In the genomic region with DNA sequence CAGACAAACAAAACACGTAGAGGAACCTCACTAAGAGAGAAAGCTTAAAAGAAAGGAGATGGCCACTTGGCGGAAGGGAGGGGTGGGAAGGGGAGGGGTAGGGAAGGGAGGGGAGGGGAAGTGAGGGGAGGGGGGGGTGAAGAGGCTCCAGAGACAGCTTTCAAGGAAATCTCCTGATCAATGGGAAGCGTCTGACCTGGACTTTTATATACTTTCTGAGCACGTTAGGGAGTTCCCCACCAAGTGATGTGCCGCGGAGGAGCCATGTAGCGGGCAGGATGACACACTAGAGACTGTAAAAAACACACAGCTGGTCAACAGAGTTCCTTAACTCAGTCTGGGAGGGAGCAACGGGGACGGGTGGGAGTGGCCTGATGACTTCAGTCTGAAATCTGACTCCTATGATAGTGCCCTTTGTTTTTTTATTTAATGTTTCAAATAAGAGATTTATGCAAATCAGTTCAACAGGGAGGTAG, we compare ENCODE assay signal across 8 mouse cellular contexts. TPM values are rescaled to one million over a fixed set of nuclear protein-coding genes. Genes with fewer than 3 reads are reported as not detected.
DNase-seq lines count a peak whose midpoint lies in the region; ATAC-seq and TF ChIP-seq lines count a peak whose summit lies in the region.

No protein-coding gene starts in this region.

- 0 out of 2 replicates have a peak, but pooled peaks cover 2% of the 10 kb centered on the region for H3K4me1 ChIP-seq in embryonic facial prominence, embryonic 14.5 days (ENCODE audit: control insufficient read depth, insufficient read depth, low read length)

- no peaks in the 10 kb centered on the region for H3K27me3 ChIP-seq in embryonic facial prominence, embryonic 14.5 days (replicated peaks; ENCODE audit: control insufficient read depth, insufficient read depth, low read length)
- H3K27me3 ChIP-seq in myocyte (ENCODE audit: control insufficient read depth, insufficient read depth, insufficient read length): no peaks in the 10 kb centered on the region

- peak overlapping the region; percentile 67 for H3K4me2 ChIP-seq in embryonic facial prominence, embryonic 14.5 days (ENCODE audit: low read depth, low read length)
- H3K4me2 ChIP-seq in myocyte (ENCODE audit: low read depth): peak overlapping the region; percentile 94

- H3K36me3 ChIP-seq in embryonic facial prominence, embryonic 14.5 days (ENCODE audit: control insufficient read depth, insufficient read depth, low read length): no peaks in the 10 kb centered on the region
- H3K36me3 ChIP-seq in myocyte (ENCODE audit: control insufficient read depth, insufficient read depth): no peaks in the 10 kb centered on the region

- peak; percentile 25 for DNase-seq in gastrocnemius, adult 18-20 months (ENCODE audit: low spot score)
- no peak for DNase-seq in gastrocnemius, adult 8-10 months (ENCODE audit: low spot score in 2 of 2)
- DNase-seq in embryonic facial prominence, embryonic 14.5 days (ENCODE audit: low spot score): peak; percentile 75
- DNase-seq in heart, postnatal 25 days (ENCODE audit: low spot score): peak; percentile 40
- peak; percentile 34 for DNase-seq in liver
- peak; percentile 12 to 34 for DNase-seq in thymus, postnatal 36 days
- DNase-seq in right cerebral cortex, postnatal 10 days (ENCODE audit: low spot score in 2 of 2): no peak

- intact Hi-C loops in heart, postnatal 25 days (cut with DNase I): no loop called here

- peak overlapping the region; percentile 72; the same call in 1 of the 2 replicates for H3K27ac ChIP-seq in embryonic facial prominence, embryonic 14.5 days (replicated peaks; ENCODE audit: low read depth, low read length)

- 3% methylated on average over 9 of the region's 9 CpGs for WGBS in embryonic facial prominence, embryonic 14.5 days

- no peaks in the 10 kb centered on the region for H3K9me3 ChIP-seq in embryonic facial prominence, embryonic 14.5 days (ENCODE audit: control insufficient read depth, low read length)

- H3K79me2 ChIP-seq in myocyte (ENCODE audit: control insufficient read depth, insufficient read depth): no peaks in the 10 kb centered on the region

- ATAC-seq in embryonic facial prominence, embryonic 14.5 days (ENCODE audit: low read depth): no peak; the same call in 1 of the 2 replicates

- H3K4me3 ChIP-seq in embryonic facial prominence, embryonic 14.5 days (ENCODE audit: low read depth, low read length): peak overlapping the region; percentile 38
- peak overlapping the region; percentile 31 for H3K4me3 ChIP-seq in myocyte

- TF ChIP-seq POLR2A in myocyte (IDR thresholded peaks at IDR 0.05; ENCODE audit: insufficient read length, low read depth): peak; percentile 65

- no peak overlapping the region for H3ac ChIP-seq in myocyte (ENCODE audit: control insufficient read depth, insufficient read length)

- H3K9ac ChIP-seq in embryonic facial prominence, embryonic 14.5 days (ENCODE audit: low read depth, low read length): peak overlapping the region; percentile 60

TF ChIP-seq in myocyte, 11 proteins besides CTCF, POLR2A, EP300 and RAD21:
- peak; percentile 77 for TF ChIP-seq POLR2AphosphoS2 (IDR thresholded peaks at IDR 0.05; ENCODE audit: insufficient read length, low read depth)
- TF ChIP-seq USF1 (IDR thresholded peaks at IDR 0.05; ENCODE audit: low read depth): no peak

RNA-seq across cellular contexts. Expression of a gene that starts 6.5 kb away (rescaled TPM):
- 100 to 1,000 TPM; 211 to 222 TPM for total RNA-seq in gastrocnemius, adult 18-20 months (2021)
- total RNA-seq in gastrocnemius, adult 8-10 months (2022): 100 to 1,000 TPM; 224 to 253 (median 227) TPM
- polyA plus RNA-seq in embryonic facial prominence, embryonic 14.5 days (2014; fragmentation: Nextera tagmentation; extraction: Ambion mirVana): 18.8 and 19.0 TPM in 2 replicates
- total RNA-seq in heart, postnatal 25 days (2021): 100 to 1,000 TPM; 133 to 137 TPM
- polyA plus RNA-seq in myocyte (2012; fragmentation: generic; extraction: Trizol): 79.4 TPM

RNA-seq across cellular contexts. Expression of a gene that starts 11.0 kb away (rescaled TPM):
- 10 to 100 TPM; 66.9 to 69.7 TPM for total RNA-seq in gastrocnemius, adult 18-20 months (2021)
- total RNA-seq in gastrocnemius, adult 8-10 months (2022): 10 to 100 TPM; 52.1 to 64.3 (median 59.5) TPM
- polyA plus RNA-seq in embryonic facial prominence, embryonic 14.5 days (2014; fragmentation: Nextera tagmentation; extraction: Ambion mirVana): 272 and 274 TPM in 2 replicates
- total RNA-seq in heart, postnatal 25 days (2021): 10 to 100 TPM; 59.9 to 60.7 TPM
- polyA plus RNA-seq in myocyte (2012; fragmentation: generic; extraction: Trizol): 251 TPM

RNA-seq across cellular contexts. Expression of a gene that starts 29.3 kb away (rescaled TPM):
- 10 to 100 TPM; 23.7 to 26.1 TPM for total RNA-seq in gastrocnemius, adult 18-20 months (2021)
- total RNA-seq in gastrocnemius, adult 8-10 months (2022): 10 to 100 TPM; 21.0 to 30.9 (median 28.8) TPM
- polyA plus RNA-seq in embryonic facial prominence, embryonic 14.5 days (2014; fragmentation: Nextera tagmentation; extraction: Ambion mirVana): 5.9 and 6.7 TPM in 2 replicates
- 10 to 100 TPM; 14.0 to 14.8 TPM for total RNA-seq in heart, postnatal 25 days (2021)
- 16.4 TPM for polyA plus RNA-seq in myocyte (2012; fragmentation: generic; extraction: Trizol)

Comparison
In these comparisons a context has a peak if more than half of its experiments do, and no peak if none do; other contexts are left out.
1. DNase-seq: peak in gastrocnemius, adult 18-20 months (single experiment), embryonic facial prominence, embryonic 14.5 days (single experiment), heart, postnatal 25 days (single experiment), liver (single experiment) and thymus, postnatal 36 days (2 of 2); none in gastrocnemius, adult 8-10 months (0 of 2) and right cerebral cortex, postnatal 10 days (0 of 2).